Mouse (Mus musculus): ENCODE measurements around the gene Gtf3a.

DNA sequence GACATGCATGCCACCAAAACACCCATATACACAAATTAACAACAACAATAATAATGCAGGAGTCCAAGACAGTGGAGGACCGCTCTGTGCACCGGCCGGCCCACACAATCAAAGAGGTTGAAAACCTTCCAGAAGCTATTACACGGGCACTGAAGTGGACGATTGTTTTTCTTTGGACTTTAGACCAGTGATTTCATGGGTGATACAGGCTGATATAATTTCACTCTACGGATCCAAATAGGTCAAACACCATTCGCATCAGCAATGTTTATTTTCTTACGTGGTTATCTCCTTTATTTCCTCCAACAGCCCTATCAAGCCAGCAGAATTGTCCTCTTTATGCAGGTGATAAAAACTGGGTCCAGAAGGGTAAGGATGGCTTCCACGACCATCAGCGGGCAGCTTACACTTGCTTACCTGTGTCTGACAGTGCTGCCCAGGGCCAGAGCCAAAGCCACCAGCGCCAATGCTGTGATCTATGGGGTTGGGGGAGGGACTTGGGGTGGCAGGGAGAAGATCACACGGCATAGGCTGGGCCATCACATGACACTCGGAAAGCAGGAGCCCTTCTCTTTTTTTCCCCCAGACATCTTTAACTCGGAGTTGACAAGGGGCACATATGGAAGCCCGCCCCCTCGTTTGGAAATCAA, 16.4 kb upstream of the Gtf3a start:
- TF ChIP-seq CTCF (IDR thresholded peaks at IDR 0.05; ENCODE audit: insufficient read depth, low read length) (no peak), POLR2A (IDR thresholded peaks at IDR 0.05; ENCODE audit: borderline replicate concordance, extremely low read depth, low read depth, low read length) (no peak)
